Mouse (Mus musculus): ENCODE data around the gene Gm960.

- TF ChIP-seq CTCF (IDR thresholded peaks at IDR 0.05; ENCODE audit: low read depth) (no peak), EP300 (IDR thresholded peaks at IDR 0.05; ENCODE audit: low read depth) (no peak)
Measured at GRCm38 (mm10) chr19:4711601-4712155, 13.2 kb upstream of the Gm960 start.
